Mouse (Mus musculus): ENCODE data around the gene Ints6l.
"Not testable (repeated sequence)": the region's sequence is repeated elsewhere in the genome, so short reads cannot be mapped to it uniquely, and the experiment has no call there.

The Ints6l gene

DNA sequence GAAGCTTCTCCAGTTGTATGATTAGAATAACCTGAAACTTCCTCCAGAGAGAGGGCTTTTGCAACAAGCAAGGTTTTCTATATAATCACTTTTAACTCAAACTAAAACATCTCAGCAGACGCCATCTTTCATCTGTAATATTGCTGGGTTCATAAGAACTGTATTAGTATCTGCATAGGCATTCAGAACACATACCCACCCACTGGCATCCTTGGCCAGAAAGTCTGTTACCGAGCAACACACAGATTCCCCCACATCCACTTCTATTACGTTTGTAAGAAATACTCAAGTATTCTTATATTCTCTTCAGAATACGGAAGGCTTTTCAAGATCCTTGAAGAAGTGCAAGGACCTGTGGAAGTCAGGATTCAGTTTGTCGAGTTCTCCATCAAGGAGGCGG lies 69.8 kb downstream of the Ints6l start, which contains the start of gene Gm10477:
Gm10477 (plus strand) TSS at position 301 of the 400 bp plus-strand sequence.
- DNase-seq (ENCODE audit: low spot score in 2 of 2) = not testable (repeated sequence)

- peak; percentile 32 to 43 for DNase-seq (ENCODE audit: low spot score in 2 of 2)
These were observed 76.6 kb downstream of the Ints6l start for GRCm38 (mm10) chrX:56531266-56531665.

- DNase-seq (ENCODE audit: low spot score in 2 of 2) = peak in 1 of 2 experiments; percentile 0
These were observed 82.5 kb downstream of the Ints6l start for GRCm38 (mm10) chrX:56537162-56537561.

DNA sequence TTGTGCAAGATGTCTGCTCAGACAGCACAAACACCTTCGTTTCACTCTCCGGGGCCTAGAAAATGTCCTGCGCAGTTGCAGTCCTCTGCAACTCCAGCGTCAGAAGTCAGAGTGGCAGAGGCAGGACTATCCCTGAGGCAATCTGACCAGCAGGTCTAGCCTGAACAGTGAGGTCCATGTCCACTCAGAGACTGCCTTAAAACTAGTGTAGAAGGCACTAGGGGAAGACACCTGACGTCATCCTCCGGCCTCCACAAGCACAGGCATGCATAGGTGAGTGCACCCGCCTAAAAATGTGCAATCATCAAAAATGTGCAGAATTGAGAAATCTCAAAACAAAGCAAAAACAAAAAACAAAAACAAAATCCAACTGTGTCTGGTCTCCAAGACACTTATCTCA lies 94.8 kb downstream of the Ints6l start, which contains the start of gene Gm648:
Gm648 (minus strand) TSS at position 101 of the 400 bp plus-strand sequence.
- no peak for DNase-seq (ENCODE audit: low spot score in 2 of 2)

- no peak for DNase-seq (ENCODE audit: low spot score in 2 of 2)
These were observed 98.9 kb downstream of the Ints6l start for GRCm38 (mm10) chrX:56553584-56553983.

Data from urinary bladder, postnatal 36 days (tissue).